Mouse (Mus musculus) urinary bladder, adult 18-20 months (tissue): ENCODE data around the gene Cnot10.

Experiments
- DNase-seq, 2 experiments: peaks; one replicate each; pipeline ENCODE4 v3.0.0; 2022; ENCODE audit warnings: low spot score in 2 of 2, mixed read lengths in 2 of 2

The Cnot10 gene

GRCm38 (mm10) chr9:114639839-114640646 is at the start of gene Cnot10:
Gene Cnot10, minus strand, starts transcription at chr9:114640184.
- peak; percentile 92 to 96 for DNase-seq

DNA sequence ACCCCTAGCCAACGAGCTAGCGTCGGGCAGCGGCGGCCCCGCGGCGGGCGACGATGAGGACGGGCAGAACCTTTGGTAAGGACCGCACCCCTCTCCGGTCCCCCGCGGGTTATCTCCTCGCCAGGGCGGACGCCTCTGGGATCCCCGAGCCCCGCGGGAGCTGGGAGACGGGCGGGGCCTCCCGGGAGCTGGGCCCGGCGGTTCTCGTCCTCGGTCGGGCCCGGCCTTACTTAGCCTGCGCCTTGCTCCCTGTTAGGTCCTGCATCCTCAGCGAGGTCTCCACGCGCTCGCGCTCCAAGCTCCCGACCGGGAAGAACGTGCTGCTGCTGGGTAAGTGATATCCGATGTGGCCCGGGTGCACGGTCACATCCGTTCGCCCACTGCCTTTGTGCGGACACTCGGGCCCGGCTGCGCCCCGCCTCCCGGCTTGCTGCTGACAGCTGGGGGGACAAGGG is 49.0 kb upstream of the Cnot10 start:
- peak in 1 of 2 experiments; percentile 8 for DNase-seq

DNA sequence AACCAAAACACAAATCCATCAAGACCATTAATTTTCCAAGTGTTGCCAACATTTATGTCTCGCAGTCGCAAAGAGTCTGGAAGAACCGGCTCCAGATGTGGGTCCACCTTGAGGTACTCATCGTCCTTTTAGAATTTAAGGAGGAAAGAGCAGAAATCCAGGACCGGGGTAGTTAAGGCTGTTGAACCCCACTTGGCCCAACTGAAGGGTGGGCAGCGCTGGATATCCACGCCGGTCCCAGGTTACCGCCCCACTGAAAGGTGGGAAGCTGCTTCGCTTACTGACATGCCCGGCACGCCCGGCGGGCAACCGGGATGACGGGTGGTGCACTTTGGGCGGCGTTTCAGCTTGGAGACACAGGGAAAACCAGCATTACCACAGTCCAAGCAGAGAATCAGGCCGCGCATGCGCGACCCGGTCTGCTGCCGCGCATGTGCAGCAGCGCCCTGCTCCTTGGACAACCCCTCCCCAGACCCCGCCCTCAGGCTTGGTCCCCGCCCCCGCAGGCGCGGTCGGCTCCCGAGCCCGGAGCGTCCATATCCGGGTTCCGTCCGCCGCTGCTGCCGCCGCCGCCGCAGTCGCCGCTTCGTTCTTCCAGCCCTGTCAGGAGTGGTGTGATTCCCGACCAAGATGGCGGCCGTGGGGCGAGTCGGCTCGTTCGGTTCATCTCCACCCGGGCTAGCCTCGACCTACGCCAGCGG is 48.4 kb upstream of the Cnot10 start, which contains the start of gene Dync1li1:
Dync1li1 (plus strand) TSS at position 539 of the 701 bp plus-strand sequence.
- peak; percentile 95 to 97 for DNase-seq

GRCm38 (mm10) chr9:114687639-114688038 is 47.7 kb upstream of the Cnot10 start:
- DNase-seq: no peak

- no peak for DNase-seq
Measured at GRCm38 (mm10) chr9:114686245-114686644, 46.3 kb upstream of the Cnot10 start.

GRCm38 (mm10) chr9:114682193-114682592 is 42.2 kb upstream of the Cnot10 start:
- no peak for DNase-seq

DNA sequence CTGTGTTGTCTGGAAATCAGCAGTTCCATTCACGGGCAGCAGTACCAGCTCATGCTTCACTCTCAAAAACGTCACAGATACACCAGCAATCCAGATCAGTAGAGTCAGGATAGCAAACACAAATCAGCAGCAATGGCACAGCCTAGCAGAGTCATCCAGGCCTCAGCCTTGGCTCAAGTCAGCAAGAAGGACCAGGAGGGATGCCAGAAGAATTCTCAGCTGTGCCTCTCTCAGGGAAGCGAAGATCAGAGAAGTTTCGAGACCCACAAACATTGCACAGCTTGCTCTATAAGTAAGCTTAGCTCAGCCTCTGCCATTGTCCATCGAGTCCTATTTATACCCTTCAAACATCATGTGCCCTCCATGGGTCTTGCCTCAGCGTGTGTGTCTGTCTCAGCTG is 40.5 kb upstream of the Cnot10 start:
- no peak for DNase-seq

DNA sequence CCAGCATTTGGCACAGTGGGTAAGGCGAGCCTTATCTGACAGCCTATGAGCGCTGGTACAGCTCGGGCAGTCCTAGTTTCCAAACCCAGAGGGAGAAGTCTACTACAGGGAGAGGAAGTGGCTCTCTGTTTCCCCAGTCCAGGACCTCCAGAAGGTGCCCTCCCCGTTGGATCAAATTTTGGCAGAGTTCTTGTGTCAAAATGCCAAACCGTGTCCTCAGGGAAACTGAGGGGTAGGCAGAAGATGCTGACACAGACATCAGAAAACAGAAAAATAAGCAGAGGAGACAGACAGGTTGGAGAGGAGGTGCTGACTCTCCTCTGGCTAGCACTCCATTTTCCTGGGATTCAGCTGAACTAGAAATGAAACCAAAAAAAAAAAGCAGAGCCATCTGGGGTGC is 40.0 kb upstream of the Cnot10 start:
- DNase-seq: no peak

DNA sequence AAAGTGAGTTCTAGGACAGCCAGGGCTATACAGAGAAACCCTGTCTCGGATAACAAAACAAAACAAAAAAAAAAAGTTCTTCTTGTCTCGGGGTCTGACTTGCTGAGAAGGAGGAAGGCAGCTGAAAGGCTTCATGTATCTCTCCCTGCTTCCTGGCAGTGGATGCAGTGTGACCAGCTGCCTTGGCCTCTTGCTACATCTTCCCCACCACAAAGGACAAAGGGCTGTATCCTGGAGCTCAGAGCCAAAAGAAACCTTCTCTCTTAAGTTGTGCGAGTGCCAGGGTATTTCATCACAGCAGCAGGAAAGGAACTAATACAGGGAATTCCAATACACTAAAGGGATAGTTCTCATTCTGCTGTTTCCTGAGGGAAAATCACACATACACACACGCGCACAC is 38.6 kb upstream of the Cnot10 start:
- DNase-seq: no peak

GRCm38 (mm10) chr9:114673626-114674025 is 33.6 kb upstream of the Cnot10 start:
- DNase-seq: no peak

GRCm38 (mm10) chr9:114672703-114673561 is 32.9 kb upstream of the Cnot10 start:
- DNase-seq: no peak

DNA sequence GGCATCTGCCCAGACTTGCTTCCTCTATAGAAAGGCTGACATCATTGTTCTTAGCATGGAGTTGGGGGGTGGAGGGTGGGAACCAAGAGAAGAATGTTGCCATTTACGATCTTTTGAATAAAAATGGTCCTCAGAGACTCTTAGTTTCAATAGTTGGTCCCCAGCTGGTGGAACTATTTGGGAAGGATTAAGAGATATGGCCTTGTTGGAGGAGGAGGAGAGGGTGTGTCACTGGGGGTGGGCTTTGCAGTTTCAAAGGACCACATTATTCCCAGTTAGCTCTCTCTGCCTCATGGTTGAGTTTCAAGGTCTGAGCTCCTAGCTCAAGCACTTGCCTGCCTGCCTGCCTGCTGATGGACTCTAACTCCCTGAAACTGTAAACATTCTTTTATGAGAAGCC is 32.0 kb upstream of the Cnot10 start:
- no peak for DNase-seq

DNA sequence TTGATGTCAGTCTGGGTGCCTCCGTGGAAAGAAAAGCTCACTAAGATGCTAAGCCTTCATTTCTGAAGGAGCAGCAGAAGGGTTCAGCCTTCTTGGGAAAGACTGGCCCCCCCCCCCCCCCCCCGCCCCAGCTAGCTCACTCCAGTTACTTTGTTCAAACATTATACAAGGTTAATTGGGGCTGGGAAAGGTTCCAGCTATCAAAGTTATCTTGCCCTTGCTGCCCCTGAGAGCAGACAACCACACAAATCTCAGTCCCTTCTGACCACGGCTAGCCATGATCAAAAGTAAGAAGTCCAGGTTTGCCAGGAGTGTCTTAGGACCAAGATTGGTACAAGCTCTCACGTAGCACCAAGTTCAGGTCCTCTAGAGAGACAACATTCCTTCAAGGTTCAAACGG is 29.0 kb upstream of the Cnot10 start:
- no peak for DNase-seq

DNA sequence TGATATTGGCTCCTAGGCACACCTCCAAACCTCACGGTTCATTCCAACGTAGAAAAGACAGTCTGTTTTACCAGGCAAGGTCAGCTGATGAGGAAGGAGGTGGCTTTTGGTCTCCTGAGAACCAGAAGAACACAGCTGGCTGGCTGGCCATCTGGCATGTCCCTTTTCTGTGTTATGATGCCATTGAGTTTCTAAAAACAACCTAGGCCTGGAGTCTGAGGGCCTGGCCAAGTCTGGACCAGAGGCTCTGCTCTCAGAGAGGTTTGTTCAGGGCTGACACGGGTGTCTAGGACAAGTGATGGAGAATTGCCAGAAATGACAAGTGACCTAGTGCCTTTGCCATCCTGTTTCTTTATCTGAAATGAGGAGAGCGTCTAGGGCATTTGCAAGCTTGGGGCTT is 28.1 kb upstream of the Cnot10 start:
- no peak for DNase-seq

- no peak for DNase-seq
Measured at GRCm38 (mm10) chr9:114666858-114667257, 26.9 kb upstream of the Cnot10 start.

GRCm38 (mm10) chr9:114663782-114664181 is 23.8 kb upstream of the Cnot10 start:
- no peak for DNase-seq

GRCm38 (mm10) chr9:114661991-114662390 is 22.0 kb upstream of the Cnot10 start:
- DNase-seq: no peak

DNA sequence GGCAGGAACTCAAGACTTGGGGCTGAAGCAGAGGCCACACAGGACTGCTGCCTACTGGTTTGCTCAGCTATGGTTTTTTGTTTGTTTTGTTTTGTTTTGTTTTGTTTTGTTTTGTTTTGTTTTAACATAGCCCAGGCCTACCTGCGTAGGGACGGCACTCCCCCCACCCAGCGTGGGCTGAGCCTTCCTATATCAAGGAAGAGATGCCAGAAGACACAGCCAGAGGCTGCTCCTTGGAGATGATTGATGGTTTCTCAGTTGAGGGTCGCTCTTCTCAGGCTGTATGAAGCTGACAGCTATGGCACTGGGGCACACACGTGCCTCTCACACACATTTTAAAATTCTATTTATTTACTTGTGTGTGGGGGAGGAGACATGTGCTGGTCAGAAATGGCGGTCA is 21.0 kb upstream of the Cnot10 start:
- no peak for DNase-seq

DNA sequence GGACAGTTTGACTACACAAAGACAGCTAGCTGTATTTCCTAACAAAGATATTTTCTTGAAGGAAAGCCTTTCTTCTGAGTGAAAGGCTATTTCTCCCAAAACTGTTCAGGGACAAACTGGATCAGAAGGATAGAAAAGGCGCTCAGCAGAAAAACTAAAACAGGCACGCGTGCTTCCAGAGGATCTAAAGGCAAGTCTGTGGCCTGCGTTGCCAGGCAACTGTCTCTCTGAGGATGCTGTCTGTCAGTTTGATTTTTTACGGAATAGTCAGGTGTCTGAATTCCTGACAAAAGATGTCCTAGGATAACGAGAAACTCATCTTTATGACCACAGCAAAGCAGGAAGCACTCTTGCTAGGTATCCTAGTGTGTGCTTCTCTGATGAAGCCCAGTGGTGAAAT is 20.5 kb upstream of the Cnot10 start:
- DNase-seq: no peak

- no peak for DNase-seq
Measured at GRCm38 (mm10) chr9:114656701-114657100, 16.7 kb upstream of the Cnot10 start.

GRCm38 (mm10) chr9:114655356-114655755 is 15.4 kb upstream of the Cnot10 start:
- no peak for DNase-seq
